Mouse (Mus musculus) urinary bladder, postnatal 4 days (tissue): Measurements from ENCODE around the gene Zbtb45.
A peak's percentile ranks its signal among the peaks of the same experiment; 100 is the strongest.

Source experiments
- DNase-seq, 2 experiments: peaks; one replicate each; pipeline ENCODE4 v3.0.0; 2021 to 2022; ENCODE audit warnings: low spot score in 2 of 2

The Zbtb45 gene

DNA sequence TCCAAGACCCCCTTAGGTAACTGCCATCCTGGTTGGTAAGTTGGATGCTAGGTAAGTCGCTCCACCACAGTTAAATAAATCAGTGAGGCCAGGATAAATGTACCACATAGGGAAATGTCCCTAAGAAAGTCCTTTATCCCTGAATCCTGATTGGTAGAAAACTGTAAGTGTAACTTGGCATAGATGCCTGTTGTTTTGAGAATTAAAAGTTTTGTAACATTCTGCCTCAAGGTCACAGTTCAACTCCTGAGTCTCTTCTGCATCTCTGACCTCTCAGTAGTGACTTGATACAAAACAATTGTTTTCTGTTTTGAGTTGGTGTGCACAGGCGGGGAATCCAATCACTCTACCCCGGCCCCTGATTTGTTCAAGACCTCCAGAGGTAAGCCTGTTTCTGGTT, 11.0 kb downstream of the Zbtb45 start, which contains the start of gene Trim28:
Gene Trim28 (plus strand): TSS at position 264 of the 400 bp plus-strand sequence.
- no peak for DNase-seq

DNA sequence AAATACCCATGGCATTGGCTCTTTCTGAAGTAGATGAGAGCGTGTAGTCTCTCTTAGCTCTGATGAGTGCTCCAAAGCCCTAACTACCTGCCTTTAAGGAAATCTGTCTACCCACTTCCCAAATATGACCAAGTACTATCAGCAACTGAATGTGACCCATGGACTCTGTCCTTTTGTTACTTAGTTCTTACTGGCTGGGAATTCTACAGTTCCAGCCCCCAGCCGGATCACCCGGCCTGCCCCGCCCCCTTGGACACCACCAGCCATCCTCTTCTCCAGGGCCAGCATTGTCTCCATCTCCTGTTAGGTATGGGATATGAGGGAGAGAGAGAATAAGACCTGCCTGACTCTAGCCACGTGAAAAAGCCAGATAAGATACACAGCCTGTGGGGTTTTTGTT, 11.8 kb downstream of the Zbtb45 start, which contains the start of gene Slc27a5:
Gene Slc27a5 (minus strand): TSS at position 140 of the 400 bp plus-strand sequence.
- DNase-seq: no peak

DNA sequence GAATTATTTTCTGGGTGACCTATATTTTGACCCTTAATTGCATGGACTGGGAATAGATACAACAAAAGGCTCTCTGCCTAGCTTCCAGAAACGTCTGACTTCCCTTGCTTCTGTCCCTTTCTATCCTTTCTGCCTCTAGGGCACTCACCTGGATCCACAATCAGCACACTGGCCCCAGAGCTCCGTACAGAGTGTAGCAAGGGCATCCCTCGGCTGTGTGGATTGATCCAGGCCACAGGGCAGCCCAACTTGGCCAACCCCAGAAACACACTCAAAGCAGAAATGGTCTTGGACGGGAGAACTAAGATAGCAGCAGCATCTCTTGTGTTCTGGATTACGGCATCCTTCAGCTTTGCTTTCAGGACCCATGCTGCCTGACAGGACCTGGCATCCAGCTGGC, 12.6 kb downstream of the Zbtb45 start:
- DNase-seq: no peak

DNA sequence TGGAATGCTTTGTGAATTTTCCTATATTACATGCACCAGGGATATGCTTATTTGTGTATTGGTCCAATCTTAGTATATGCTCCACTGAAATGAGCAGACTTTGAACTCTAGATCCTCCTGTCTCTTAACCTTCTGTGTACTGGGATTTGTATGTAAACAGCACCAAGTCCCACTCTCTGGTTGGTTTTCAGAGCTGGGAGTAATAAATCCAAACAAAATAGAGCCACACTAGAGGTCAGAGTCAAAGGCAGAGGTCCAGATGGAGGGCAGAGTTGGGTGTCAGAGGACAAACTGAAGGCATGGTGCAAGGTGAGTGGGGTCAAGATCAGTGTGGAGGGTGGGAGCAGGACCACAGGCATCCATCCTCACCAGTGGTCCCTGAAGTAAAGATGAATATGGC, 14.0 kb downstream of the Zbtb45 start:
- no peak for DNase-seq

DNA sequence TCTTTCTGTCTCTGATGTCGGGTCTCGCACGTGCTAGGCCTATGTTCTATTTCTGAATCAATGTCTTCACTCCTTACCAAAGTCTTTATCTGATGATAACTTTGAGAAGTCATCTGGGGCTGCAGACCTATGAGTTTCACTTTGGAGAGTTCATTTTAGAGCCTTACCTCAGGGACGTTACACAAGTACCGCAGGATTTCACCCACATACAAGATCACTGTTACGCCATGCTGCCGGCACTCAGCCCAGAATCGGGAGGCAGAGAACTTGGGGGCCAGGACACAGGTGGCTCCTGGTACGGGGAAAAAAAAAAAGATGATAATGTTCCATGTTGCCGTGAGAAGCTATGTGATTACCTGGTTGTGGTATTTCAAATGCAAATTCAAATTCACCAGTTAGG, 16.7 kb downstream of the Zbtb45 start:
- no peak for DNase-seq

DNA sequence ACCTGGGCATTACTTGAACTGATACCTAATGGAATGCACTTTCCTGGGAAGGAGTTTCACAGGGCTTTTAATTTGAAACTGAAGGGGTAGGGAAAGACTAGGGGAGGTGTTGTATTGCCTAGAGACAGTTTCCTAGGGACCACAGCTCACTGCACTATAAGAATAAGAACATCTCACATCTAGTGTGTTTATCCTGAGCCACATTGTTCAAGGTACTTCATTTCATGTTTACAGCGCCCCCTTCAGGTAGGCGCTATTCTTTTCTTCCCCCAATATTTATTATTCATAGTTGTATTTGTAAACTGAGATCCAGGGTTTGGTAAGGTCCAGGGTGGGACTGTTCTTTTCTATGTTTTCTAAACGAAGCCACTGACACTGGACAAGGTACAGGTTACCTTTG, 17.6 kb downstream of the Zbtb45 start:
- no peak for DNase-seq

DNA sequence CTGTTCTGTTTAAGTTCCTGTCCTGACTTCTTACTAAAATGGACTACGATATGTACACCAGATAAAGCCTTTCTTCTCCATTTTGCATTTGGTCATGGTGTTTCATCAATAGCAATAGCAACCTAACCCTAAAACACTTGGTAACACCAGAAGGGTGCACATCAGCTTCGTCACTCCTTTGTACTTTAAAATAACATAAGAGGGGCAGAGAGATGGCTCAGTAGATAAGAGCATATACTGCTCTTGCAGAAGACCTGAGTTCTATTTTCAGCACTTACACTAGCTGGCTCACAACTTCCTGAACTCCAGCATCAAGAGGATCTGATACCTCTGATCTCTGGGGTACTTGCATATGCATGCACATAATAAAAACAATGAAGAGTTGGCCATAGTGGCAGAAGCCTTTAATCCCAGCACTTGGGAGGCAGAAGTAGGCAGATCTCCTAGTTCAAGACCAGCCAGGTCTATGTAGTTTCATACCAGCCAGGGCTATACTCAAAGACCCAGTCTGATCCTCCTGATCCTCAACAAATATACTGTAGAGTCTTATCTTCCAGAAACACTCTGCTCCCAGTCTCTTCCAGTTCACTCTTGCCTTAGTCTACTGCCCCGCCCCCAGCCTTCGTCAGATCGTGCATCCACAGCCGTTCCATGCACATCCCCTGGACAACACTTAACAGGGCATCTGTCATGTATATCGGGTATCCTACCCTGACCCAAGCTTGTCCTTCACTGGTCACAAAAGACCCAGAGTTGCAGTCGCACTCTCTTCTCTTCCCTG, 22.2 kb downstream of the Zbtb45 start:
- no peak for DNase-seq

DNA sequence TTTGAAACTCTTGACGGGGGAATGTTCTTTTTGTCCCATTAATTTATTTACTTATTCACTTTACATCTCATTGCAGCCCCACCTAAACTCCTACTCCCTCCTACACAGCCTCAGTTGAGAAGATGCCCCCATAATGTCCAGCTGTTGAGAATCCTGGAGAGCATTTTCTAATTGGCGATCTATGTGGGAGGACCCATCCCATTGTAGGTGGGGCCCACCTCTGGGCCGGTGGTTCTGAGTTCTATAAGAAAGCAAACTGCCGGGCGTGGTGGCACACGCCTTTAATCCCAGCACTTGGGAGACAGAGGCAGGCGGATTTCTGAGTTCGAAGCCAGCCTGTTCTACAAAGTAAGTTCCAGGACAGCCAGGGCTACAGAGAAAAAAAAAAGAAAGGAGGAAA, 22.9 kb downstream of the Zbtb45 start:
- no peak for DNase-seq

DNA sequence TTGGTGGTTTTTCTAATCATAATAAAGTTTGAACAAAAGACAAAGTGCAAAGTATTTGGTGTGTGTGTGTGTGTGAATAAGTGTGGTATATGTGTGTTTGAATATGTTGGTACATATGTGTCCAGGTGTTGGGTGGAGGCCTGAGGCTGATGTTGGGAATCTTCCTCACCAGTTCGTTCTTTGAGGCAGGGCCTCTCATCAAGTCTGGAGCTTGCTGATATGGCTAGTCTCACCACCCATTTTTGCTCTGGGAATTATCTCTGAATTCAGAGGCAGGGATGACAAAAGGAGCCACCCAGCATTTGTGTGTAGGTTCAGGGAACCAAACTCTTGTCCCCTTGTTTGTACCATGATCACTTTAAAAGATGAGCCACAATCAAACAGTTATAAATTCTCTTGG, 24.1 kb downstream of the Zbtb45 start:
- no peak for DNase-seq

DNA sequence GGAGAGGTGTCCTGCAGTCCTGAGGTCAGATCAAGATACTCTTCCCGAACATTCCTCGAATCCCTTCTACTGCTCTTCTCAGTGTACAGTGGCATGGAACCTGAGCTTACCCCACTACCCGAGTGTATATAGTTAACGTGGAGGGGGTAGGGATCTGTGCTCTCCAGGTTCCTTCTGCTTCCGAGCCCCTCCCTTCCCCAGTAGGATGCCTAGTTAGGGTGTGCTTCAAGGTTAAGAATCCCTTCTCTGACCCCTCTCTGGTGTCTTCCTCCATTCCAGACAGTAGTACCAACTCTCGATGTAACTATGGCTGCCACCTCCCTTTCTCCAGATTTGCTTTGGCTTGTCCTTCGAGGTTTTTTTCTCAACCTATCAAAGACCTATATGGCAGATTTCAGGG, 29.5 kb downstream of the Zbtb45 start:
- DNase-seq: no peak

DNA sequence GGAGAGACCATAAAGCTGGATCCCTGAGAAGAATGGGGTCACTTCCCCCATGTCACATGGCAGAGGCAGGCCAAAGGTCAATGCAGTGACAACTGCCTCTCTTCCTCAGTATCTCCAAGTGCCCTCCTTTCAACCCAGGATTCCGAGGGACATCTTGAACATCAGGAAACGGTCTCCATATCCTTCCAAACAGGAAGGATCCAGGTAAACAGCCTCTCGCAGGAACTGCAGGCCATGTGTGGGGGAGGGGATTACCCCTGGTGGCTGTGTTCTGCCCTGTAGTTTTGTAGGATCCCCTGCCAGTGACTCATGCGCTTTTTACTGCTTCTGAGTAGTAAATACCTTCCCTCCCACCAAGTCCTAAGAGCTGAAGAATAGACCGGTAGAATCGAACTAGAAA, 30.1 kb downstream of the Zbtb45 start:
- no peak for DNase-seq

DNA sequence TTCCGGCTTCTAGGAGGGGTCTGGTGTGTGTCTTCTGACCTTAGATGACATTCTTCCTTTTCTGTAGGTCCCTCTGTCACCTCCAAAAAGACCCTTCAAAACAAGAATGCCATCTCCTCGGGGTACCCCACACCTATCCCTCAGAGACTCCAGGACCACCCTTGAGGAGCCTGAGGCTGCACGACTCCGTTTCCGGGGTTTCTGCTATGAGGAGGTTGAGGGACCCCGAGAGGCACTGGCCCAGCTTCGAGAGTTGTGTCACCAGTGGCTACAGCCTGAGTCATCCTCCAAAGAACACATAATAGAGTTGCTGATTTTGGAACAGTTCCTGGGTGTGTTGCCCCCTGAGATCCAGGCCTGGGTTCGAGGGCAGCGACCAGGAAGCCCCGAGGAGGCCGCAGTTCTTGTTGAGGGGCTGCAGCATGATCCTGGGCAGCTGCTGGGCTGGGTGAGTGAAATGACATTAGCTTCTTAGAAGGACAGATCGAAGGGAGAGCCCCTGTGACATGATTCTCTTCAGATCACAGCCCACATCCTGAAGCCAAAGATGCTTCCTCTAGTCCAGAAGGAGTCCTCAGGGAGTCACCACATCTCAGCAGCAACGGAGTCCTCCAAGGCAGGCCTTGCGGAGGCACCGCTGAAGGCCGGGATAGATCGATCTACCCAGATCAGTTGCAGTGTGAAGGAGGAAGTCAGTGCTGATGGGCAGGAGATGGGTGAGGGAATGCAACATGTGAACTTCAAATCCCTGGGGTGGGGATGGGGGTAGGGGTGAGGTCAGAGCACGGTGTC, 30.7 kb downstream of the Zbtb45 start:
- DNase-seq: no peak

DNA sequence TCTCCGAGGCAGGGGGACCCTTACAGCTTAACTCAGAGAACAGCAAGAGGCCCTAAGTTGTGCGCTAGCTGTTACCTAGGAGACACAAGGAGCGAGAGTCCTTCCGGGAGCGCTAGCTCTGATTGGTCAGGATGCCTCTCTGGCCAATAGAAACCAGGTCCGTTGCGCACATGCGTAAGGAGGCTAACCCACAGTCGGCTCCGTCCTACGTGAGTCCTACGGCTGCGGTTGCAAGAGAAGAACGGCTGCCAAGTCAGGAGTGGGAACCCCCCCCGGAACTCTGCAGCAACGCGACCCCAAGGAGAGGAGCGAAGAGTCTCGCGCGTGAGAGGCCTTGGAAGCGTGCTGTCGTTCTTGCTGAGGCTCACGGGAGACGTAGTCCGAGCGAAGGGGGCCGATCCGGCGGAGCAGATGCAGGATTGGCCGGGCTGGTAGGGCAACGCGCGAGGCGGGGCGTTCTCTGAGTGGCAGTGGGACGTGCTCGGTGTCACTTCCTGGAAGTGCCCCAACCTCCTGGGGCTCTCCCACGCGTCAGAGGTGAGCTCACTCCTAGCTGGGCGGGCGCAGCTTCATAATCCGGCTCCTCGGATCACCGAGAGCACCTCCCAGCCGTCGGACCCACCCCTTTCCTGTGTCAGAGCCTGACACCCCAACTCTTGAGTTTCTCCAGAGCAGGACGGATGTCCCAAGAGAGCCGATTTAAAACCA, 32.0 kb downstream of the Zbtb45 start, which contains the start of gene Zfp446:
Gene Zfp446 (plus strand): TSS at position 167 of the 708 bp plus-strand sequence.
- peak; percentile 97 to 99 for DNase-seq

DNA sequence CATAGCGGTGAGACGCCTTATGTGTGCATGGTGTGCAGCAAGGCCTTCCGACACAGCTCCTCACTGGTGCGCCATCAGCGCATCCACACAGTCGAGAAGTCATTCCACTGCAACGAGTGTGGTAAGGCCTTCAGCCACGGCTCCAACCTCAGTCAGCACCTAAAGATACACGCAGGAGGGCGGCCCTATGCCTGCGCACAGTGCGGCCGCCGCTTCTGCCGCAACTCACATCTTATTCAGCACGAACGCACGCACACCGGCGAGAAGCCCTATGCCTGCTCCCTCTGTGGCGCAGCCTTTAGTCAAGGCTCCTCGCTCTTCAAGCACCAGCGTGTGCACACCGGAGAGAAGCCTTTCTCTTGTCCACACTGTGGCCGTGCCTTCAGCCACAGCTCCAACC, 38.9 kb downstream of the Zbtb45 start:
- no peak for DNase-seq

DNA sequence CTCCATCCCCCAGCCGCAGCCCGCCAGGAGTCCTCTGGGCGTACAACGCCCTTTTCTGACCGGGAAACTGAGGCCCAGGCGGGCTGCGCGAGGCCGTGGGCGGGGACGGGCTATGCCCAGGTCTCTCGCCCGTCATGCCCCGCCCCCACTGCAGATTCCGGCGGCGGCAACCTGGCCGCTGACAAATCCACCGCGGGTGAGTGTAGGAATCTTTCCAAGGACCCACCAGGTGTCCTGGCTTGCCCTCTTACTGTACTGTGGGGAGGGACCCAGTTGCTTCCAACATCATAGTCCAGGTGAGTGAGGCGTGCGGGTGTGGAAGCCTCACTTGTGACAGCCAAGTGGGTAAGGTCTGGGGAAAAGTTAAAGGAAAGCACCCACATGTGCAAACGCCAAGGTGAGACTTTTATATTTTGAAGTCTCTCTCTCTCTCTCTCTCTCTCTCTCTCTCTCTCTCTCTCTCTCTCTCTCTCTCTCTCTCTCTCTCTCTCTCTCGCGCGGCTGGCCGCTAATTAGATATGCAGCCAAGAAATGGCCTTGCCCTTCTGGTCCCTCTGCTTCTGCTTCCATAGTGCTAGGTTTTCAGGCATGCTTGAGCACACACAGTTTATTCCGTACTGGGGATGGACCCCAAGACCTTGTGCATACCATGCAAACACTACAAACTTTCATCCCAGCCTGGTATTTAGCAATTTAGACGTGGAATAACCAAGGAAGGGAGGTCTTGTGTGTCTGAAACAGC, 43.6 kb downstream of the Zbtb45 start:
- peak in 1 of 2 experiments; percentile 35 for DNase-seq

DNA sequence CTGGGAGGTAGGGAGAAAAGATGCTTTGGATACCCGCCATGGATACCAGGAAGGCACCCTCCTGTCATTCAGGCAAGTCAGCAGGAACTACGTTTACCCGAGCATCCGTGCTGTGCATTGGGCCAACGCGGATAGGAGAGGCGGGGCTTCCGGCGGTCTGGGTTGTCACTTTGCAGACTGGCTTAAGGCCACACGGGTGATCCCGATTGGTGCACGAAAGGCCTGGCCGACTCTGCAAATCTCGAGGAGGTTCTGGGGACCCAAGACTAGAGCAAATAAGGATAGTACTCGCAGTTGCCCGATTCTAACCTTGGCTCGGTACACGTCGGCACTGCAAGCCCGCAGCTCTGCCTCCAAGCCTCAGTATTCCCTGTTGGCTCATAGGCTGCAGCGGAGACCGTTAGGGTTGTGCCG, 44.1 kb downstream of the Zbtb45 start, which contains the start of gene Zfp324:
Gene Zfp324 (plus strand): TSS at position 161 of the 414 bp plus-strand sequence.
- peak; percentile 84 to 90 for DNase-seq

DNA sequence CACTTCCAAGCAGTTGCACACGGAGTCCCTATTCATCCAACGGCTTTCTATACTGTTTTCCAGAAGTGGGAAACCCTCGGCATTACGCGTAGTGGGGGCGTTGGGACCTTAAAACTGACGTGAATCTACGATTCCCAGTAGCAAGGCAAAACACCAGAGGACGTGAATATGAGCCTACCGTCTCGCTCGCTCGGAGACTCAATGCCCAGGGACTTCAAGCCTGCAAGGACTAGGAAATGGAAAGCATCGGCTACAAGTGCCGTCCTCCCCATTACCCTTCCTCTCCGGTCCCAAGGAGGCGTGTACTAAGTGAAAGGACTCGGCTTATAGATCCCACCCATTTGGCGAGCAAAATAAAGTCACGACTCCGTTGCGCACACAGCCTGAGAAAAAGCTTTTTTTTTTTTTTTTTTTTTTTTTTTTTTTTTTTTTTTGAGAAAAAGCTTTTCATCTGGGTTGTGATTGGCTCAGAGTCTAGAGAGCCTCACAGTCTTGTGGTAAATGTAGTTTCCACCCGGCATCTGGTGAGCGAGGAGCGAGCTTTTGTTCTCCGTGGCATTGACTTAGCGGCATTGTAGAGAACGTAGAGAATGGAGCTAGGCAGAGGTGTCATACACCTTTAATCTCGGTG, 48.2 kb downstream of the Zbtb45 start:
- DNase-seq: no peak

DNA sequence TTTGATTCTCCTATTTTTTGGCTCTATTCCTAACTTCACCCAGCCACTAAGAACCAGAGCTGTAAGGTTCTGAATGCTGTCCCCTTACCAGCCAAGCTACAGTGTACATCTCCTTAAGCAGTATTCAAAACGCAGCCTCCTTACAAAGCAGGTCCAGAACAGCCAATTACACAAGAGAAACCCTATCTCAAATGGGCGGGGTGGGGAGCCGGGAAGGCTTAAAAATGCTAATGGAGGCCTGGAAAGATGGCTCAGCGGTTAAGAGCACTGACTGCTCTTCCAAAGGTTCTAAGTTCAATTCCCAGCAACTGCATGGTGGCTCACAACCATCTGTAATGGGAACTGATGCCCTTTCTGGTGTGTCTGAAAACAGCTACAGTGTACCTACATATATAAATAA, 50.1 kb downstream of the Zbtb45 start:
- DNase-seq: no peak

DNA sequence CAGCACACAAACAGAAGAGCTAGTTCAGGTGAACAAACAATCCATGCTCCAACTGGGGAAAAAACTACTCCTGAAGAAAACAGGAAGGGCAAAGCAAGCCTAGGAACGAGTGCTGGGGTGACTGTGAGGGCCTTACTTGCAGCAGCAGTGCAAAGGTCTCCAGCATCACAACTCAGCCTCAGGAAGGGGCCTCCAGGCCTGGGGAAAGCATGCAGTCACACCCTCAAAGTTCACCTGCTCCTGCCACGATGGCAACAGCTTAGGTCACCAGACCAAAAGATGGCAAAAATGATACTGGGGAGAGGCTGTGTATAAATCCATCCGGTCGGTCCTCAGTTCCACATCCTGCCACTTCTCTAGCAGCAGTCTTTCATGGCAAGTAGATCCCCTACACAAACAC, 50.9 kb downstream of the Zbtb45 start:
- no peak for DNase-seq

DNA sequence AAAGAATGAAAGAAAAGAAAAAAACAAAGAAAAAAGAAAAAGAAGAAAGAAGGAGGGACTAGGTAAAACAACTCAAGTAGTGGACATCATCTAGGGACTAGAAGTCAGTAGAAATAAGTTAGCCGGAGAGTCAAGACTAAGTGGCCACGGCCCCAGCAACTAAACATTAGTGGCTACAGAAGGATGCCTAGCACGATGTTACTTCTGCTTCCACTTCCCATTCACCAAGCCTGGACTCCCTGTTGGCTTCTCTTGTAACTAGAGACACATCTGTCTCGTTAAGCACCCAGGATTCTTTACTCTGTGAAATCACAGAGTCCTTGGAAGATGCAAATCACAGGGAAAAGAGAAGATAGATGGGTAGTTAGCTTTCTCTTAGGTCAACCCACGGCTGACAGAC, 52.3 kb downstream of the Zbtb45 start:
- no peak for DNase-seq

DNA sequence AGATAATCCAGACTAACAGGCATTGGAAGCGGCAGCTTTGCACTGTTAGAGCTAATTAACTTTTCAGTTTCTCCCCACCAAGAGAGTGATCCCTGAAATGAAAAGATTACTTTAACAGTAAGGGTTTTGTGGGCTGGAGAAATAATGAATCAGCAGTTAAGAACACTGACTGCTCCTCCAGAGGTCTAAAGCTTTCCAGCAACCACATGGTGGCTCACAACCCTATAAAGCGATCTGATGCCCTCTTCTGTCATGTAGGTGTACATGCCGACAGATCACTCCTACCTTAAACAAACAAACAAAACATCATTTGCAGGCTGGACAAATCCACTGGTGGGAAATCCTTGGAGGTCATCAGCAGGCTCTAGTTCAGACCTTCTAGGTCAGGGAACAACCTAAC, 54.9 kb downstream of the Zbtb45 start:
- no peak for DNase-seq
